16 mouse cellular contexts compared by ENCODE assay signal in the genomic region with DNA sequence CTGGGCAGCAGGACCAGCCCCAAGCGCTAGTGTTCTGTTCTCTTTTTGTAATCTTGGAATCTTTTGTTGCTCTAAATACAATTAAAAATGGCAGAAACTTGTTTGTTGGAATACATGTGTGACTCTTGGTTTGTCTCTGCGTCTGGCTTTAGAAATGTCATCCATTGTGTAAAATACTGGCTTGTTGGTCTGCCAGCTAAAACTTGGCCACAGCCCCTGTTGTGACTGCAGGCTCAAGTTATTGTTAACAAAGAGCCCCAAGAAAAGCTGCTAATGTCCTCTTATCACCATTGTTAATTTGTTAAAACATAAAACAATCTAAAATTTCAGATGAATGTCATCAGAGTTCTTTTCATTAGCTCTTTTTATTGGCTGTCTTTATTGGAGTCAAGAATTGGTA.
"Had no signal": no experiment of that assay in that cellular context is flagged by ENCODE, and none has a peak within 500 bp of the region (broad histone marks: within the 10 kb centered on the region; RNA-seq: fewer than 3 reads in every experiment).

No protein-coding gene starts in this region.

- ATAC-seq: intestine, embryonic 15.5 days had no signal

- H3K36me3 ChIP-seq: intestine, embryonic 15.5 days; liver, embryonic 13.5 days; lung, embryonic 15.5 days; stomach, embryonic 15.5 days had no signal

- H3K9me3 ChIP-seq: intestine, embryonic 15.5 days; liver, embryonic 13.5 days; lung, embryonic 15.5 days; stomach, embryonic 15.5 days had no signal

- H3K4me3 ChIP-seq: intestine, embryonic 15.5 days; left cerebral cortex, adult 2 months; liver, embryonic 13.5 days; lung, embryonic 15.5 days; stomach, embryonic 15.5 days had no signal

- H3K4me1 ChIP-seq: intestine, embryonic 15.5 days; liver, embryonic 13.5 days; lung, embryonic 15.5 days; stomach, embryonic 15.5 days had no signal

- H3K4me2 ChIP-seq: intestine, embryonic 15.5 days; liver, embryonic 13.5 days; lung, embryonic 15.5 days; midbrain, embryonic 11.5 days; stomach, embryonic 15.5 days had no signal

- H3K27ac ChIP-seq: intestine, embryonic 15.5 days; left cerebral cortex, adult 2 months; liver, embryonic 13.5 days; lung, embryonic 15.5 days; stomach, embryonic 15.5 days had no signal

- H3K27me3 ChIP-seq: intestine, embryonic 15.5 days; liver, embryonic 13.5 days; lung, embryonic 15.5 days; stomach, embryonic 15.5 days had no signal

- H3K9ac ChIP-seq: intestine, embryonic 15.5 days; liver, embryonic 13.5 days; lung, embryonic 15.5 days; stomach, embryonic 15.5 days had no signal

- DNase-seq: kidney, adult 11 months; kidney, adult 8-10 months; kidney, postnatal 25 days; layer of hippocampus, postnatal 36 days; liver, embryonic 13.5 days; lung, postnatal 4 days; midbrain, embryonic 14.5 days; retina, postnatal 1 day; right cerebral cortex, postnatal 25 days; spleen, adult 18-20 months; thymus, postnatal 25 days had no signal
